9 mouse cellular contexts compared by ENCODE assay signal in genomic region chr1:192094451-192095170, GRCm38 (mm10). TPM values are rescaled to one million over a fixed set of nuclear protein-coding genes. Genes with fewer than 3 reads are reported as not detected.
DNase-seq lines count a peak whose midpoint lies in the region; ATAC-seq and TF ChIP-seq lines count a peak whose summit lies in the region.
"Had no signal": no experiment of that assay in that cellular context is flagged by ENCODE, and none has a peak within 500 bp of the region (broad histone marks: within the 10 kb centered on the region; RNA-seq: fewer than 3 reads in every experiment).

No protein-coding gene starts in this region.

- 0 out of 2 replicates have a peak, but pooled peaks cover 4% of the 10 kb centered on the region for H3K4me1 ChIP-seq in intestine, postnatal 0 days (replicated peaks; ENCODE audit: control insufficient read depth, insufficient read depth, low read length)
- H3K4me1 ChIP-seq in intestine, embryonic 15.5 days (replicated peaks), result peaks cover 14% of the 10 kb centered on the region; the same call in 1 of the 2 replicates
- H3K4me1 ChIP-seq in E14TG2a.4 (replicated peaks; ENCODE audit: low read depth, low read length), result peaks cover 8% of the 10 kb centered on the region

- H3K4me2 ChIP-seq in intestine, postnatal 0 days (replicated peaks; ENCODE audit: low read depth), result no peak overlapping the region
- H3K4me2 ChIP-seq in intestine, embryonic 15.5 days (replicated peaks), result no peak overlapping the region

- no peak for ATAC-seq in intestine, postnatal 0 days
- no peak for ATAC-seq in intestine, embryonic 15.5 days
- no peak for ATAC-seq in frontal cortex, adult (ENCODE audit: low TSS enrichment)

- no peaks in the 10 kb centered on the region for H3K9me3 ChIP-seq in intestine, postnatal 0 days (ENCODE audit: control insufficient read depth)
- H3K9me3 ChIP-seq in intestine, embryonic 15.5 days, result no peaks in the 10 kb centered on the region
- no peaks in the 10 kb centered on the region for H3K9me3 ChIP-seq in E14TG2a.4 (ENCODE audit: low read length)

- no peak overlapping the region for H3K4me3 ChIP-seq in intestine, postnatal 0 days (ENCODE audit: low read depth, low read length)
- no peak overlapping the region for H3K4me3 ChIP-seq in intestine, embryonic 15.5 days (replicated peaks)
- no peak overlapping the region for H3K4me3 ChIP-seq in E14TG2a.4 (replicated peaks; ENCODE audit: low read length)
- H3K4me3 ChIP-seq in gastrocnemius, adult 2 months, result no peak overlapping the region
- H3K4me3 ChIP-seq: erythroblast, embryonic 14.5 days had no signal

- peaks cover 5% of the 10 kb centered on the region; the same call in 1 of the 2 replicates for H3K36me3 ChIP-seq in intestine, postnatal 0 days (ENCODE audit: control insufficient read depth, insufficient read depth)
- H3K36me3 ChIP-seq in intestine, embryonic 15.5 days, result no peaks in the 10 kb centered on the region
- H3K36me3 ChIP-seq in E14TG2a.4 (ENCODE audit: insufficient read depth, low read length), result no peaks in the 10 kb centered on the region

- intact Hi-C loops in gastrocnemius, adult 2 months (cut with DNase I), result no loop called here

- no peaks in the 10 kb centered on the region for H3K27me3 ChIP-seq in intestine, postnatal 0 days (replicated peaks; ENCODE audit: control insufficient read depth, insufficient read depth, low read length)
- H3K27me3 ChIP-seq in intestine, embryonic 15.5 days (replicated peaks), result no peaks in the 10 kb centered on the region
- H3K27me3 ChIP-seq in E14TG2a.4 (ENCODE audit: insufficient read depth, low read length), result peaks cover 30% of the 10 kb centered on the region

- TF ChIP-seq CTCF in intestine, postnatal 0 days (IDR thresholded peaks at IDR 0.05; ENCODE audit: low read depth), result peak; percentile 88
- peak; percentile 51 for TF ChIP-seq CTCF in E14TG2a.4 (conservative IDR thresholded peaks at IDR 0.05; ENCODE audit: low read length)
- peak; percentile 79 for TF ChIP-seq CTCF in gastrocnemius, adult 2 months (IDR thresholded peaks at IDR 0.05)

- peak; percentile 46 for DNase-seq in c-Kit-negative CD71-positive TER-119-positive erythroid progenitor cells, embryonic 14.5 days (ENCODE audit: low read depth, low spot score)
- peak; percentile 65 for DNase-seq in gastrocnemius, adult 2 months
- peak; percentile 24 to 76 for DNase-seq in layer of hippocampus, postnatal 25 days (ENCODE audit: extremely low spot score in 1 of 2, low spot score in 1 of 2)
- peak; percentile 87 for DNase-seq in naive thymus-derived CD4-positive, alpha-beta T cell, adult 2 months (ENCODE audit: low read depth)

- 55% methylated on average over 13 of the region's 13 CpGs for WGBS in intestine, postnatal 0 days
- 63% methylated on average over 13 of the region's 13 CpGs for WGBS in intestine, embryonic 15.5 days

- H3K9ac ChIP-seq in intestine, postnatal 0 days (ENCODE audit: low read depth, low read length), result no peak overlapping the region
- no peak overlapping the region for H3K9ac ChIP-seq in intestine, embryonic 15.5 days

- H3K27ac ChIP-seq in intestine, postnatal 0 days (ENCODE audit: low read depth, low read length), result no peak overlapping the region
- no peak overlapping the region for H3K27ac ChIP-seq in intestine, embryonic 15.5 days
- H3K27ac ChIP-seq in gastrocnemius, adult 2 months, result no peak overlapping the region

RNA-seq across cellular contexts. Expression of gene Traf5, which starts 2.3 kb away (rescaled TPM):
- 10.3 and 10.4 TPM in 2 replicates for polyA plus RNA-seq in intestine, postnatal 0 days (2015; fragmentation: Nextera tagmentation; extraction: Ambion mirVana)
- polyA plus RNA-seq in intestine, embryonic 15.5 days (2015; fragmentation: Nextera tagmentation; extraction: Ambion mirVana), result 19.6 and 21.3 TPM in 2 replicates
- 1 to 10 TPM; 2.7 to 2.8 TPM for total RNA-seq in gastrocnemius, adult 2 months (2021)
- total RNA-seq in layer of hippocampus, postnatal 25 days (2021), result 1 to 10 TPM; 2.6 to 4.9 TPM

RNA-seq across cellular contexts. Expression of gene Rcor3, which starts 43.3 kb away (rescaled TPM):
- 16.8 and 17.9 TPM in 2 replicates for polyA plus RNA-seq in intestine, postnatal 0 days (2015; fragmentation: Nextera tagmentation; extraction: Ambion mirVana)
- 21.4 and 25.5 TPM in 2 replicates for polyA plus RNA-seq in intestine, embryonic 15.5 days (2015; fragmentation: Nextera tagmentation; extraction: Ambion mirVana)
- 10 to 100 TPM; 27.1 to 29.8 TPM for total RNA-seq in gastrocnemius, adult 2 months (2021)
- total RNA-seq in layer of hippocampus, postnatal 25 days (2021), result 10 to 100 TPM; 36.4 to 51.1 TPM
